Mouse (Mus musculus): ENCODE measurements around the gene Gm17660.

Gm17660 gene

GRCm38 (mm10) chr5:104085366-104085765, 8.0 kb upstream of the Gm17660 start:
- peak in 1 of 2 experiments; percentile 41 for DNase-seq (ENCODE audit: low spot score in 2 of 2)

GRCm38 (mm10) chr5:104080736-104081135, 3.3 kb upstream of the Gm17660 start:
- no peak for DNase-seq (ENCODE audit: low spot score in 2 of 2)

GRCm38 (mm10) chr5:104076361-104076760, 1.0 kb downstream of the Gm17660 start:
- DNase-seq (ENCODE audit: low spot score in 2 of 2) = peak in 1 of 2 experiments; percentile 36

- DNase-seq (ENCODE audit: low spot score in 2 of 2) = peak; percentile 58 to 80
Measured at GRCm38 (mm10) chr5:104074388-104074787, 3.0 kb downstream of the Gm17660 start.

GRCm38 (mm10) chr5:104073602-104074001, 3.8 kb downstream of the Gm17660 start:
- DNase-seq (ENCODE audit: low spot score in 2 of 2) = peak; percentile 15 to 19

- DNase-seq (ENCODE audit: low spot score in 2 of 2) = peak in 1 of 2 experiments; percentile 21
Measured at GRCm38 (mm10) chr5:104072272-104072886, 5.0 kb downstream of the Gm17660 start.

- peak in 1 of 2 experiments; percentile 12 for DNase-seq (ENCODE audit: low spot score in 2 of 2)
Measured at GRCm38 (mm10) chr5:104071048-104071447, 6.4 kb downstream of the Gm17660 start.

- DNase-seq (ENCODE audit: low spot score in 2 of 2) = peak in 1 of 2 experiments; percentile 34
Measured at GRCm38 (mm10) chr5:104068751-104069150, 8.7 kb downstream of the Gm17660 start.

GRCm38 (mm10) chr5:104062773-104063551, 14.4 kb downstream of the Gm17660 start:
- peak in 1 of 2 experiments; percentile 10 for DNase-seq (ENCODE audit: low spot score in 2 of 2)

GRCm38 (mm10) chr5:104061936-104062772, 15.3 kb downstream of the Gm17660 start:
- peak; percentile 63 to 68 for DNase-seq (ENCODE audit: low spot score in 2 of 2)

GRCm38 (mm10) chr5:104060429-104060828, 17.0 kb downstream of the Gm17660 start:
- DNase-seq (ENCODE audit: low spot score in 2 of 2) = peak; percentile 41 to 49

- DNase-seq (ENCODE audit: low spot score in 2 of 2) = peak in 1 of 2 experiments; percentile 33
Measured at GRCm38 (mm10) chr5:104059628-104060027, 17.8 kb downstream of the Gm17660 start.

- DNase-seq (ENCODE audit: low spot score in 2 of 2) = peak in 1 of 2 experiments; percentile 49
Measured at GRCm38 (mm10) chr5:104058021-104058420, 19.4 kb downstream of the Gm17660 start.

GRCm38 (mm10) chr5:104056295-104056694, 21.1 kb downstream of the Gm17660 start:
- peak in 1 of 2 experiments; percentile 9 for DNase-seq (ENCODE audit: low spot score in 2 of 2)

- DNase-seq (ENCODE audit: low spot score in 2 of 2) = peak in 1 of 2 experiments; percentile 5
Measured at GRCm38 (mm10) chr5:104055816-104056215, 21.6 kb downstream of the Gm17660 start.

- DNase-seq (ENCODE audit: low spot score in 2 of 2) = peak in 1 of 2 experiments; percentile 14
Measured at GRCm38 (mm10) chr5:104054938-104055337, 22.5 kb downstream of the Gm17660 start.

GRCm38 (mm10) chr5:104052956-104053355, 24.5 kb downstream of the Gm17660 start:
- peak in 1 of 2 experiments; percentile 27 for DNase-seq (ENCODE audit: low spot score in 2 of 2)

- peak in 1 of 2 experiments; percentile 19 for DNase-seq (ENCODE audit: low spot score in 2 of 2)
Measured at GRCm38 (mm10) chr5:104048139-104048538, 29.3 kb downstream of the Gm17660 start.

- DNase-seq (ENCODE audit: low spot score in 2 of 2) = peak in 1 of 2 experiments; percentile 26
Measured at GRCm38 (mm10) chr5:104047200-104048105, 30.0 kb downstream of the Gm17660 start.

GRCm38 (mm10) chr5:104046256-104047199, 30.9 kb downstream of the Gm17660 start, which contains the start of gene Nudt9:
Gene Nudt9 (plus strand): TSS chr5:104046306.
- peak; percentile 99 for DNase-seq (ENCODE audit: low spot score in 2 of 2)

Measured in right cerebral cortex, postnatal 10 days (tissue).